Mouse (Mus musculus): ENCODE measurements around the gene Tas1r2. TPM values are rescaled to one million over a fixed set of nuclear protein-coding genes. Genes with fewer than 3 reads are reported as not detected.

Gene Tas1r2
- polyA plus RNA-seq (2012; rRNA removed; ENCODE audit: low replicate concordance) = 0.14 and 0.39 TPM in 2 replicates

DNA sequence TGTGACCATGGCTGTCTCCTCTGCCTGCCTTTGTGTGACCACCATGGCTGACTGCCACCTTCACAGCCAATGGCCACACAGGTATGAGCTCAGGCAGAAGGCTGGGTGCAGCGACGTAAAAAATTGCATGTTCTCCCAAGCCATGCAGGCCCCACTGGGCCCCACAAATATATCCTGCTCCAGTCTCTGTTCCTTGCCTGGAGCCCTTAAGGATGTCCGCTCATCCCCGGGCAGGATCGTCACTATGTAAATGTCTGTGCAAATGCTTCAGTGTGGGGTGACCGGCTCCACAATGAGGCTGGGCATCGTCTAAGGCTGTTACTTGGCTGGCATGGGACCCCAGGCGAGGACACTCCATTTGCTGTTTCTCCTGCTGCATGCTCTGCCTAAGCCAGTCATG is at the start of gene Tas1r2:
TSS of gene Tas1r2 (plus strand) at position 301 of the 400 bp plus-strand sequence.

DNA sequence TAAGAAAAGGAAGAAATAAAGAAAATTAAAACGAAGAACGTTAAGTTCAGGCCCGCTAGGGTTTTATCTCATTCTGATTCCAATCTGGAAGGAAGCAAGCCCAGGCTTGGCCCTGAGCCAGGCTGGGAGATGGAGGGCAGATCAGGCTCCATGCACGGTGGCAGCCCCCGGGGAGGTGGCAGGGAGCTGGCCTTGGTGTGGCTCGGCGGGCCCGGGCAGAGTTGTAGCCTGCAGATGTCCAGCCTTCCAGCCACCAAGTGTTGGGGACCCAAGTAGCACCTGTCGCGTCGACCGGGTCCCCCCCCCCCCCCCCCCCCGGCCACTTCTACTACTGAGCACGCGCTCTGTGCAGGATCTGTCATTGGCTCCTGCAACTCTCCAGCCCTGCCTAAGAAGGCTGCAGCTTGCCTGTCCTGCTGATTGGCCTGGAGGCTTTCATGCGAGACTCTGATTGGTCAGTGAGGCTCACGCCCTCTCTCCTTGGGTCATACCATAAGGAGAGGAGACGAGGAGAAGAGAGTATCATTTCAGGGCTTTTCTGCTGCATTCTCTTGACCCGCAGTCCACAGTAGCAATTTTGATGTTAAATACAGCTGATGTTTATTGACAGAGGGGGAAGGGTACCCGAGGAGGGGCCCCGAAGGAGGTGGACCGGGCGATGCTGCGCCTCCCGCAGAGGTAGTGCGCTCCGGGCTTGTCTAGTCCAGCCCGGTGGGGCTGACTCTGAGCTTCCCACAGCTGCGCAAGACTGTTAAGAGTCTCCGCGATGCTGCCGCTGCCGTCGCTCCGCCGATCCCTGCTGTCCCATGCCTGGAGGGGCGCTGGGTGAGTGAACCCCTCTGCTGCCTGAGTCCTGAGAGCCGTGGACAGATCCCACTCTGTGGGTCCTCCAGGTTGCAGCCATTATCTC is 30.7 kb upstream of the Tas1r2 start, which contains the start of gene Aldh4a1:
TSS of gene Aldh4a1 (plus strand) at position 494 of the 910 bp plus-strand sequence.

Other genes with a start within 250 kb of the Tas1r2 start
- 2.4 and 4.3 TPM in 2 replicates for gene Iffo2, start 123.0 kb upstream of the Tas1r2 start, polyA plus RNA-seq (2012; rRNA removed; ENCODE audit: low replicate concordance)
- gene Gm21969, start 50.4 kb upstream of the Tas1r2 start, polyA plus RNA-seq (2012; rRNA removed; ENCODE audit: low replicate concordance) = not detected in 2 replicates
- 30.7 and 153 TPM in 2 replicates for gene Aldh4a1, start 30.7 kb upstream of the Tas1r2 start, polyA plus RNA-seq (2012; rRNA removed; ENCODE audit: low replicate concordance)
- not detected in 2 replicates for gene Pax7, start 180.0 kb downstream of the Tas1r2 start, polyA plus RNA-seq (2012; rRNA removed; ENCODE audit: low replicate concordance)